Mouse (Mus musculus) liver, embryonic 14.5 days (tissue): Measurements from ENCODE around the gene Arih2.

Experiments
- CTCF ChIP-seq: IDR thresholded peaks from 2 replicates; pipeline ENCODE4 v1.5.1; 2016; ENCODE audit warnings: antibody characterized with exemption, low read depth, control low read depth
- EP300 ChIP-seq: IDR thresholded peaks from 2 replicates; pipeline ENCODE4 v1.6.1; 2016; ENCODE audit warnings: antibody characterized with exemption, low read depth

DNA sequence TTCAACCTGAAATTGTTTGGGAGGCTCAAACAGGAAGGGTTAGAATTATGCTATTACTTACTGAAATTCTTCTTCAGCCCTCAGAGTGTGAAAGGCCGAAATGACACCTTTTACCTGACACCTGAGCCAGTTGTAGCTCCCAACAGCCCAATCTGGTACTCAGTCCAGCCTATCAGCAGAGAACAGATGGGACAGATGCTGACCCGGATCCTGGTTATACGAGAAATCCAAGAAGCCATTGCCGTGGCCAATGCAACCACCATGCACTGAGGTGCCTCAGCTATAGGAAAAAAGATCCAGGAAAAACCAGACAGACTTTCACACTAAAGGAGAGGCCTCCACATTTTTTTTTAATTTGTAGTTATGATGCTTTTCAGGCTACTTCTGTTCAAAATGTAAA, 90.0 kb downstream of the Arih2 start:
- TF ChIP-seq CTCF (no peak), EP300 (no peak)
